Mouse (Mus musculus): ENCODE measurements at regions not wholly inside any gene's neighbourhood (a gene's known extent, or its start where the extent isn't known, plus 50 kb on each side); places are given as distances from the start of the nearest gene placed in this dataset.

DNA sequence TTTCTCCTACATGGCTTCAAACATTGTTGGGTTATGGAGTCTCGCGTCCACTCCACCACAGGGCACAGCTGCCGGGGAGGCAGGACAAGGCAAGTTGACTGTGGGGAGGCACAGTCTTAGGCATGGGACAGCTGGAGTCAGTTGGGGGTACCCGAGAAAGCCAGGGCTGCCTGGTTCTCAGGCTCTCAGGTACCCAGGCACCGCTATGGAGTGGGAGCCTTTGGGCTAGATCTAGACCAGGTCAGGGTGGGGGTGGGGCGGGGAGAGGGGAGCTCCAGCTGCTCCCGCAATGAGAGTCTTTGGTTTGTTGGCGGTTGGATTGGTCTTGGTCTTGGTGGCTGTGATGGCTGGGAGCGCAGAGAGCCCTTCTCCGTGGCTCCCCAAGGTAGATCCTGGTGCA lies 512.2 kb downstream of the Gbe1 start:
- no peak for ATAC-seq (ENCODE audit: low FRiP score)
- no peaks in the 10 kb centered on the region for H3K4me1 ChIP-seq
- 94% methylated on average over 10 of the region's 10 CpGs for WGBS

DNA sequence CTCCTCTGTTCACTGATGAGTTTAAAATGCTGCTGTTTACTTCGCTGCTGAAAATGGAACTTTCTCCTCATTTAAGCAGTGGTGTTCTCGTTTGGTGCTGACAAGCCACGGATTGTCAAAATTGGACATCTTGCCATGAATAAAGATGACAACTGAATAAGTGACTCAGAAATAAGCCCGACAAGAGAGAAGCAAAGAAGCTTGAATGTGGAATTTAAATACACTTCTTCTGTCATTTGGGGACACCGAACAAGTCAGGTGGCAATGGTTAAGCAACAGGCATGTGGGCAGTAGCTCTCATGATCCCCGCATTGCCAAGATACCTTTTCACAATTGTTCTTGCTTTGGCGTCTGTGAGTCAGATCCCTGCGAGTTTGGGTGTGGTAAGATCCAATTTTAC lies 521.3 kb downstream of the Gbe1 start:
- no peaks in the 10 kb centered on the region for H3K27me3 ChIP-seq (replicated peaks)
- no peaks in the 10 kb centered on the region for H3K9me3 ChIP-seq (replicated peaks)
- H3K9ac ChIP-seq (replicated peaks) = no peak overlapping the region
- H3K36me3 ChIP-seq = no peaks in the 10 kb centered on the region
- H3K4me3 ChIP-seq (replicated peaks) = no peak overlapping the region
- H3K4me2 ChIP-seq = no peak overlapping the region
- no peak for ATAC-seq (ENCODE audit: low FRiP score)
- WGBS = 93% methylated on average over 8 of the region's 8 CpGs
- H3K4me1 ChIP-seq = no peaks in the 10 kb centered on the region
- no peak overlapping the region for H3K27ac ChIP-seq (replicated peaks)

More for the DNA sequence above, 512.2 kb downstream of the Gbe1 start:
- Histone ChIP-seq H3K9me3 (replicated peaks) (no peaks in the 10 kb centered on the region), H3K4me3 (replicated peaks) (no peak overlapping the region), H3K4me2 (no peak overlapping the region), H3K36me3 (no peaks in the 10 kb centered on the region), H3K27me3 (replicated peaks) (no peaks in the 10 kb centered on the region), H3K9ac (replicated peaks) (no peak overlapping the region), H3K27ac (replicated peaks) (no peak overlapping the region)

DNA sequence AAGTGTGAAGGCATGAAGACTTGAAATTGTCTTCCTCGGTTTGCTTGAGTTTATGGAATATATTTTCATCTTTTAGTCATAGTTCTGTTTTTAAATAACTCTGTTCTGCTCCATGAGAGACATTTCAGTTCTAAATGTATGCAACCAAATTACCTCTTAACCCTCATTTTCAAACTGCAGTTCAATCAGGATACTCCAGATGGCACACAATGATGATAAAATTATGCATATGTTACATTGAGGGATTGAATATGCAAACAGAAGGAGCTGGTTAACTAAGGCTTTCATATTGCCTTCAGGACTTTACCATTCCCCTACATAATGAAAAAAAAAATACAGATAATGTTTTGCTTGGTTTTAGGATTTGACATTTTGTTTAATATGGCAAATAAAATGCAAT lies 524.4 kb downstream of the Gbe1 start:
- no peak overlapping the region for H3K4me3 ChIP-seq (replicated peaks)
- H3K27me3 ChIP-seq (replicated peaks) = no peaks in the 10 kb centered on the region
- 77% methylated on average over 1 of the region's 1 CpGs for WGBS
- no peak overlapping the region for H3K9ac ChIP-seq (replicated peaks)
- H3K36me3 ChIP-seq = no peaks in the 10 kb centered on the region
- H3K27ac ChIP-seq (replicated peaks) = no peak overlapping the region
- H3K9me3 ChIP-seq (replicated peaks) = no peaks in the 10 kb centered on the region
- no peak for ATAC-seq (ENCODE audit: low FRiP score)
- no peak overlapping the region for H3K4me2 ChIP-seq
- H3K4me1 ChIP-seq = no peaks in the 10 kb centered on the region

DNA sequence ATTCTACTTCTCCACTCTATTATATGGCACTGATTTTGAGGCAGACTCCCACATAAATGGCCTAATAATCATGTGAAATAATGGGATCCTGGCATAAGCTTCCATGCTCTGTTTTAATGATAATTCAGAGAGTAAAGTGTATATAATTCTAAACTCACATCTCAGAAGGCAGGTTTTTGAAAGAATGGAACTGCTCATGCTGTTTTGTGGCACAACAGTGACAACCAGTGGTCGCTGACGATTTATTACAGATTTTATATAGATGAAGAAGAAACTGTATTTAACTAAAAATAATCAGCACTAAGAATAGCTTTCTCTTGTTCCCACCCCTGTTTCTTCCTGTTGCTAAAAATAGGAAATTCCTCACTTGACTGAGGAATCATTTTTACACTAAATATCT lies 554.5 kb downstream of the Gbe1 start:
- H3K9ac ChIP-seq (replicated peaks) = no peak overlapping the region
- 67% methylated on average over 2 of the region's 2 CpGs for WGBS

DNA sequence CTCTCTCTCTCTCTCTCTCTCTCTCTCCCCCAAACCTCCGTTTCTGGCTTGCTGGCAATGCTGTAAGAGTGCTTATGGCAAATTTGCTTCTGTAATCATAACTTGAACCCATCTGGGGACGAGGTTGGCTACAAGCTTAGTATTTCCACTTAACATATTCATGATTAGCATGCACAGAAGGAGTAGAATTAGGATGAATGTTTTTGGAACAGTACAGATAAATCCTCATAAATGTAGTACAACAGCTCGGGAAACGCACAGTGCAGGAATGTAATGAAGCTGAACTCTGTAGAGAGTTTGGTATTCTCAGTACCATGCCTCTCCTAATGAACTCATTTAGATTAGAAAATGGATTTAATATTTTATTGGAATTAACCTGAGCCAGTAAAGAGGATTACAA lies 555.5 kb downstream of the Gbe1 start:
- H3K4me3 ChIP-seq (replicated peaks) = no peak overlapping the region
- H3K4me2 ChIP-seq = no peak overlapping the region
- no peak overlapping the region for H3K9ac ChIP-seq (replicated peaks)
- H3K4me1 ChIP-seq = no peaks in the 10 kb centered on the region
- H3K27ac ChIP-seq (replicated peaks) = no peak overlapping the region
- no peak for ATAC-seq (ENCODE audit: low FRiP score)
- H3K36me3 ChIP-seq = no peaks in the 10 kb centered on the region
- H3K9me3 ChIP-seq (replicated peaks) = no peaks in the 10 kb centered on the region
- WGBS = 39% methylated on average over 4 of the region's 4 CpGs
- H3K27me3 ChIP-seq (replicated peaks) = no peaks in the 10 kb centered on the region

More for the DNA sequence above, 554.5 kb downstream of the Gbe1 start:
- no peaks in the 10 kb centered on the region for H3K4me1 ChIP-seq
- H3K4me3 ChIP-seq (replicated peaks) = no peak overlapping the region
- H3K27ac ChIP-seq (replicated peaks) = no peak overlapping the region
- H3K9me3 ChIP-seq (replicated peaks) = no peaks in the 10 kb centered on the region
- no peaks in the 10 kb centered on the region for H3K27me3 ChIP-seq (replicated peaks)
- ATAC-seq (ENCODE audit: low FRiP score) = no peak
- no peaks in the 10 kb centered on the region for H3K36me3 ChIP-seq
- H3K4me2 ChIP-seq = no peak overlapping the region

DNA sequence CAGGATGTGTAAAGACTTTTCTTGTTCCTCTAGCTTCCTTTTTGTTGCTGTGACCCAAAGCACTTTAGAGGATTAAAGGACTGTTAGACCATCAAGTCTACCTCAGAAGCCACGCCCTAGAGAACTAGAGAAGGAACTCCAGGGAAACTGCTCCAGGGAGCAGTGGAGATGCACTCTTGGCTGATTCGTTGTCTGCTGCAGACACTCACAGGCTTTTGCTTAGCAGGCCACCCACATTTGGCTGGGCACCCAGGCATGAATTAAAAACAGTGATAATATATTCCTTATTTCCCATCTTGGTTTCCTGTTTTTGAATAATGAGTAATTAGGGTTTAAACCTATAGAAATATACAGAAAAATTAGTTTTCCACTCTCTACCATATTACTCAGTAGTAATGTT lies 560.3 kb downstream of the Gbe1 start:
- Histone ChIP-seq H3K27me3 (replicated peaks) (no peaks in the 10 kb centered on the region), H3K9me3 (replicated peaks) (no peaks in the 10 kb centered on the region), H3K4me2 (no peak overlapping the region), H3K27ac (replicated peaks) (no peak overlapping the region), H3K4me1 (no peaks in the 10 kb centered on the region), H3K4me3 (replicated peaks) (no peak overlapping the region), H3K9ac (replicated peaks) (no peak overlapping the region), H3K36me3 (no peaks in the 10 kb centered on the region)
- ATAC-seq (ENCODE audit: low FRiP score) = no peak
- 31% methylated on average over 2 of the region's 2 CpGs for WGBS

DNA sequence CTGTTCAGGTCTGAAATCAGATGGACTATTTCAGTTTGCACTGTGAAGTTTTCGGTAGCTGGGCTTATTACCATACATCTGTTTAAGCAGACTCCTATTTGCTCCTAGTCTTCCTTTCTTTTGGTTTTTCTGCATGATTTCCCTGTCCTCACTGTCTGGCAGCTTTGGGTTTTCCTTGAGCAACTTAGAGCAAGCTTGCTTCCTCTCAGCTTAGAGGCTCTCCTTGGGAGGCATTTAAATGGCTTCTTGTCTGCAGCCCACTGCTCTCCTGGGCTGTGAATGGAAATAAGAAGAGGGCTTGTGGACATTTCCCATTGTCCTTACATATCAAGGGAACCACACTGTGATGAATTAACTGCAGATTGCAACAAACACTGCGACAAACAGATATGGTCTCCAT lies 566.9 kb downstream of the Gbe1 start:
- H3K4me3 ChIP-seq (replicated peaks) = no peak overlapping the region
- ATAC-seq (ENCODE audit: low FRiP score) = peak; percentile 55; the same call in 1 of the 2 replicates
- H3K9ac ChIP-seq (replicated peaks) = no peak overlapping the region
- no peaks in the 10 kb centered on the region for H3K27me3 ChIP-seq (replicated peaks)
- 0 out of 2 replicates have a peak, but pooled peaks cover 9% of the 10 kb centered on the region for H3K4me1 ChIP-seq
- peak overlapping the region; percentile 51 for H3K4me2 ChIP-seq
- no peaks in the 10 kb centered on the region for H3K36me3 ChIP-seq
- WGBS = 27% methylated on average over 2 of the region's 2 CpGs
- peak overlapping the region; percentile 71; the same call in 1 of the 2 replicates for H3K27ac ChIP-seq (replicated peaks)
- no peaks in the 10 kb centered on the region for H3K9me3 ChIP-seq (replicated peaks)

DNA sequence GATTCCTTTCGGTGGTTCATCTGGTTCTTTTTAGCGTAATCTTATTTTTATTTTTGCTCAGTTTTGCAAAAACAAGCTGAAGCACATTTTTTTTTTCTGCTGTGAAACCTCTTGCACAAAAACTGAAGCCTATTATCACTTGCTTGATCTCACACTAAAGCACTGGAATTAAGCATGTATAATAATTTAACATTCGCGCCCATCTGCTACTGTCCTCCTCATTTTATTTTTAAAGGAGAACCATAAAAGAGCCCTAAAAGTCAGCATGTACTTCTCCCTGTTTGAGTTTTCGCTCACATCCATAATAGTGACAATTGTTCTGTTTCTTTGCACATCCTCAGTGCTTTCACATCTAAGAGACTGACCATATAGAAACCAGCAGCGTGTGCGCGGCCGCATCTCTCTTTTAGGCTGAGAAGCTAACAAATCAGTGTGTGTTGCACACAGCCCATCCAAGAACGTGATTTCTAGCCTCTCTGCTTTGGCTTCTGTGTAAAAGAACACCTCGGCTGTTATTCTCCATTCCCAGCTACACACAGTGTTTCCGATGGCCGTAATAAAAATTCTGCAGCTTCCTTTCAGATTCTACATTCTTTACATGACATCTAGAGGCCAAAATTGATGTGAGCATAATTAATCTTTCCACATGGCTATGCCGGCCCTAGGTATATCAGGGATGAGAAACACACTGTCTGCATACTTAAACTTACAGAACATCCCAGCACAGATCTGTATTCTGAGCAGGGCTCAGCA lies 567.5 kb downstream of the Gbe1 start:
- Histone ChIP-seq H3K4me2 (peak overlapping the region; percentile 51), H3K9ac (replicated peaks) (peak overlapping the region; percentile 20; the same call in 1 of the 2 replicates), H3K4me1 (0 out of 2 replicates have a peak, but pooled peaks cover 9% of the 10 kb centered on the region), H3K27me3 (replicated peaks) (no peaks in the 10 kb centered on the region), H3K4me3 (replicated peaks) (peak overlapping the region; percentile 23), H3K27ac (replicated peaks) (peak overlapping the region; percentile 71), H3K36me3 (no peaks in the 10 kb centered on the region), H3K9me3 (replicated peaks) (no peaks in the 10 kb centered on the region)
- 40% methylated on average over 14 of the region's 14 CpGs for WGBS
- peak; percentile 86 for ATAC-seq (ENCODE audit: low FRiP score)

DNA sequence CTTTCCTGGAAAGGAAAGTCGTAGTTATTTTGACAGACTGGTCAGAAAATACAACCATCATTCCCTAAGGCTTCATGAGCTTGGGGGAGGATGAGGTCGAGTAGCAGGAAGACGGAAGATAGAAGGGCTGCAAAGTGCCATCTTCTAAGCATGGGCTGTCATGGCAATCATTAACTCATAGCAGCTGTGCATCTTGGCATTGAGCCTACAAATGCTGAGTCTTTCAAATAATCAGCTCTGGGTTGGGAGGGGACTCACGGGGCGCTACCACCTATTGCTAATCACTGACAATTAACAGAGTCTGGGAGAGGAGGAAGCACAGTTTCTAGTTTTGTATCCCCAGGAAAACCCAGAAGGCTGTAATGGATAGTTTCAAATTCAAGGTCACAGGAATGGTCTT lies 586.3 kb downstream of the Gbe1 start:
- Histone ChIP-seq H3K36me3 (no peaks in the 10 kb centered on the region), H3K27me3 (replicated peaks) (no peaks in the 10 kb centered on the region), H3K4me2 (no peak overlapping the region), H3K9ac (replicated peaks) (no peak overlapping the region), H3K27ac (replicated peaks) (no peak overlapping the region), H3K9me3 (replicated peaks) (no peaks in the 10 kb centered on the region), H3K4me3 (replicated peaks) (no peak overlapping the region), H3K4me1 (no peaks in the 10 kb centered on the region)
- 77% methylated on average over 5 of the region's 5 CpGs for WGBS
- no peak for ATAC-seq (ENCODE audit: low FRiP score)

DNA sequence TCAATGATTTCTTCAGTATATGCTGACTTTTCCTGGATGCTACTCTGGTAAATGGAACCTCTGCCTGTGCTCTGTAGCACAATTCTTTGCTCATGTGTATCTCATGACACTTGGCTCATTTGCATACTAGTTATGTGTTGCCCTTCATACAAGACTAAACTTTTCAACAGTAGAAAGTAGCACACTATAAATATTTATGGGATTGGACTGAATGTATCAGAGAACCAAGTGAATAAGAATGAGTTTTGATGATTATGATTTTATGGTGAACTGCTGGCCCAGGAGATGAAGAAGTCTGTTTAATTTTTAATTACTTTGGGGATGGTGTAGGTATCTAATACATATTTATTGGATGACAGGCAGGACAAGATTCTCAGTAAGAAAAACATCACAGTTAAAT lies 606.3 kb downstream of the Gbe1 start:
- Histone ChIP-seq H3K4me3 (replicated peaks) (no peak overlapping the region), H3K27me3 (replicated peaks) (no peaks in the 10 kb centered on the region), H3K27ac (replicated peaks) (no peak overlapping the region), H3K36me3 (no peaks in the 10 kb centered on the region), H3K9me3 (replicated peaks) (no peaks in the 10 kb centered on the region), H3K4me2 (no peak overlapping the region), H3K9ac (replicated peaks) (no peak overlapping the region), H3K4me1 (no peaks in the 10 kb centered on the region)
- ATAC-seq (ENCODE audit: low FRiP score) = no peak

DNA sequence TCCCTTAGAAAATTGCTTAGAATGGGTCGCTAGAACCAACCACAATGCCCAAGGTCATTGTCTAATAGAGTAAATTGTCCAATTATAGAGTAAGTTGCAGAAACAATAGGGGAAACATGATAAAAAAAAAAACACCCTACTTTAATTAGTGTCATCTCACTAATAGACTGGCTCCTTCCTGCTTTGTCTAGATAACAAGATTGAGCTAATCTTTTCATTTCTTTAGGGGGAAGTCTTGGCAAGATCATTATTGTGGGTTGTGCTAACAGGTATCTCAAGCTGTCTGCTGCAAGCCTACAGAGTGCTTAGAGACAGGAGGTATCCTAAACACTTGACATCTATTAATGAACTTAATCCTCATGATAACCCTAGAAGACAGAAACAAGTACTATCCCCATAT lies 615.9 kb downstream of the Gbe1 start:
- Histone ChIP-seq H3K9ac (replicated peaks) (no peak overlapping the region), H3K27me3 (replicated peaks) (no peaks in the 10 kb centered on the region), H3K27ac (replicated peaks) (no peak overlapping the region), H3K36me3 (no peaks in the 10 kb centered on the region), H3K9me3 (replicated peaks) (no peaks in the 10 kb centered on the region), H3K4me1 (no peaks in the 10 kb centered on the region), H3K4me3 (replicated peaks) (no peak overlapping the region), H3K4me2 (no peak overlapping the region)
- no peak for ATAC-seq (ENCODE audit: low FRiP score)
- 57% methylated on average over 1 of the region's 1 CpGs for WGBS

DNA sequence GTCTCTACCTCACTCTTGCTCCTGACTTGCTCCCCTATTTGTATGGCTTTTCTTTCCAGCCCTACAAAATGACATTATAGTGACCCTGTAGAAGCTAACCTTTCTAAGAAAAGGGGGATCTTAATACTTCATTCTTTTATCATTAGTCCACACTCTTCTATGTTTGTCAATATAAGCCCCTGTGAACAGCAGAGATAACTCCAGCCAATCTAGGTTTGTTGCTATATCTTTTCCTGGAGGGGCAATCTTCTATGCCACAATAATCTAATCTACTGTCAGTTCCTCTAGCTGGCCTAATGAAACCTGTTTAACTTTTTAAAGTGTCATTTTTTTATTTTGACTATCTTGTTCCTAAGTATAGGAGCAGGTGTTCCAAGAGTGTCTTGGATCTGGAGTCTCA lies 622.2 kb downstream of the Gbe1 start:
- ATAC-seq (ENCODE audit: low FRiP score) = no peak
- H3K27ac ChIP-seq (replicated peaks) = no peak overlapping the region
- no peak overlapping the region for H3K9ac ChIP-seq (replicated peaks)
- H3K36me3 ChIP-seq = no peaks in the 10 kb centered on the region
- no peak overlapping the region for H3K4me2 ChIP-seq
- no peaks in the 10 kb centered on the region for H3K27me3 ChIP-seq (replicated peaks)
- no peaks in the 10 kb centered on the region for H3K4me1 ChIP-seq
- H3K9me3 ChIP-seq (replicated peaks) = no peaks in the 10 kb centered on the region; the same call in 1 of the 2 replicates
- no peak overlapping the region for H3K4me3 ChIP-seq (replicated peaks)
